28 mouse cellular contexts compared by ENCODE assay signal in the genomic region with DNA sequence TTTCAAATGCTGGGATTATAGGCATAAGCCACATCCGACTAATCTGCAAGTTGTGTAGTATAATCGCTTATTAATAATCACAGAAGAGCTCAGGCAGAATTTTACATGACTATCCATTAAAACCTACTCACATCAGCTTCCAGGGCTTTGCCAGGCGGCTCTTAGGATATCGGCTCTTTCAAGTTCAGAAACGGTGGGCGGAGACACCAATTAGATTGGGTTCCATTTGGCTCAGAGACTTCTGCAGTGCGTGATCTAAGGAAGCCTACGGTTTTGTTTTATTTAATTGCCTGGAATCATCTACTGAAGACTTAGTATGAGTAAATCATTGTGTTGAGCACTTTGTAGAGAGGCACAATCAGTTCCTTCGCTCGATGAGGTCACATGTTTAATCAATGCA. TPM values are rescaled to one million over a fixed set of nuclear protein-coding genes. Genes with fewer than 3 reads are reported as not detected.
"Had no signal": no experiment of that assay in that cellular context is flagged by ENCODE, and none has a peak within 500 bp of the region (broad histone marks: within the 10 kb centered on the region; RNA-seq: fewer than 3 reads in every experiment).

No protein-coding gene starts in this region.

- ATAC-seq: midbrain, embryonic 15.5 days had no signal

- H3K27me3 ChIP-seq: limb, embryonic 12.5 days; limb, embryonic 15.5 days; liver, embryonic 15.5 days; midbrain, embryonic 12.5 days; midbrain, embryonic 15.5 days; neural tube, embryonic 12.5 days; neural tube, embryonic 15.5 days had no signal

- H3K4me3 ChIP-seq: limb, embryonic 12.5 days; limb, embryonic 15.5 days; liver, embryonic 15.5 days; midbrain, embryonic 12.5 days; midbrain, embryonic 15.5 days; neural tube, embryonic 12.5 days; neural tube, embryonic 15.5 days had no signal

- H3K9me3 ChIP-seq: limb, embryonic 12.5 days; limb, embryonic 15.5 days; liver, embryonic 15.5 days; midbrain, embryonic 12.5 days; midbrain, embryonic 15.5 days; neural tube, embryonic 12.5 days; neural tube, embryonic 15.5 days had no signal

- H3K4me2 ChIP-seq: limb, embryonic 12.5 days; limb, embryonic 15.5 days; liver, embryonic 11.5 days; liver, embryonic 15.5 days; lung, embryonic 14.5 days; midbrain, embryonic 12.5 days; midbrain, embryonic 15.5 days; neural tube, embryonic 12.5 days; neural tube, embryonic 15.5 days had no signal

- DNase-seq: kidney, adult 18-20 months; kidney, adult 9 months; kidney, postnatal 14 days; kidney, postnatal 4 days; left cerebral cortex, postnatal 4 days; lung, embryonic 14.5 days; lung, postnatal 10 days; thymus, adult 18-20 months; thymus, postnatal 14 days; thymus, postnatal 4 days had no signal

- H3K27ac ChIP-seq: limb, embryonic 12.5 days; limb, embryonic 15.5 days; liver, embryonic 15.5 days; macrophage; midbrain, embryonic 12.5 days; midbrain, embryonic 15.5 days; neural tube, embryonic 12.5 days; neural tube, embryonic 15.5 days had no signal

- H3K4me1 ChIP-seq: limb, embryonic 15.5 days; liver, embryonic 15.5 days; neural tube, embryonic 12.5 days had no signal

- H3K36me3 ChIP-seq: limb, embryonic 12.5 days; limb, embryonic 15.5 days; liver, embryonic 15.5 days; midbrain, embryonic 12.5 days; midbrain, embryonic 15.5 days; neural tube, embryonic 12.5 days; neural tube, embryonic 15.5 days had no signal

- H3K9ac ChIP-seq: limb, embryonic 12.5 days; limb, embryonic 15.5 days; liver, embryonic 15.5 days; lung, embryonic 14.5 days; midbrain, embryonic 12.5 days; midbrain, embryonic 15.5 days; neural tube, embryonic 12.5 days; neural tube, embryonic 15.5 days had no signal

RNA-seq across cellular contexts. Expression of a gene that starts 6.6 kb away (rescaled TPM):
- total RNA-seq: layer of hippocampus, postnatal 14 days; left cerebral cortex, adult 8-10 months; left cerebral cortex, postnatal 14 days; left cerebral cortex, postnatal 4 days; megakaryocyte, adult 5-6 weeks had no signal
- polyA plus RNA-seq: kidney, embryonic 16.5 days; limb, embryonic 12.5 days; limb, embryonic 15.5 days; liver, embryonic 15.5 days; lung, embryonic 14.5 days; macrophage; midbrain, embryonic 12.5 days; midbrain, embryonic 15.5 days; neural tube, embryonic 12.5 days; small intestine, adult 2 months; spleen, adult 2 months; stomach, embryonic 16.5 days had no signal

RNA-seq across cellular contexts. Expression of a gene that starts 27.6 kb away (rescaled TPM):
- total RNA-seq: megakaryocyte, adult 5-6 weeks had no signal
- polyA plus RNA-seq: limb, embryonic 12.5 days; liver, embryonic 15.5 days; macrophage; small intestine, adult 2 months; spleen, adult 2 months; testis, adult 2 months had no signal
